Comparison of ENCODE assay signal across 12 mouse cellular contexts in the genomic region with DNA sequence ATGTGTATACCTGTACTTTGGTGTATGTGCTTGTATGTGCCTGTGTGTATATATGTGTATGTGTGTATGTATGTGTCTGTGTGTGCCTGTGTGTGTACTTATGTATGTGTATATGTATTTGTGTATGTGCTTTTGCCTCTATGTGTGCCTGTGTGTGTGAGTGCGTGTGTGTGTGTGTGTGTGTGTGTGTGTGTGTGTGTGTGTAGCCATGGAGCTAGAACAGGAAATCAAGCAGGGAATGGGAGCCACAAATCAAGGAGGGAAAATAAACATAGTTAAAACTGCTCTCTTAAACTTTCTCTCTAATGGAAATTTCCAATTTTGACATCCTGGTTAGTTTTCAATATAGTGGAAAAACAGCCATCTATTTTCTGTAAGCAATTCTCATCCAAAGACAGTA. TPM values are rescaled to one million over a fixed set of nuclear protein-coding genes. Genes with fewer than 3 reads are reported as not detected.
DNase-seq lines count a peak whose midpoint lies in the region; ATAC-seq and TF ChIP-seq lines count a peak whose summit lies in the region.
"Had no signal": no experiment of that assay in that cellular context is flagged by ENCODE, and none has a peak within 500 bp of the region (broad histone marks: within the 10 kb centered on the region; RNA-seq: fewer than 3 reads in every experiment).

No protein-coding gene starts in this region.

- no peaks in the 10 kb centered on the region for H3K36me3 ChIP-seq in heart, embryonic 11.5 days (ENCODE audit: control insufficient read depth, insufficient read depth, low read length)
- H3K36me3 ChIP-seq in liver, adult 2 months (ENCODE audit: control insufficient read depth, insufficient read depth, low read length): no peaks in the 10 kb centered on the region
- H3K36me3 ChIP-seq in midbrain, embryonic 15.5 days (replicated peaks): no peaks in the 10 kb centered on the region

- DNase-seq in heart, adult 18-20 months: no peak
- DNase-seq in liver, adult 2 months (ENCODE audit: extremely low read depth, low read depth, low spot score): no peak
- DNase-seq in liver: no peak
- DNase-seq in right cerebral cortex, adult 2 months (ENCODE audit: low spot score in 2 of 2): no peak
- DNase-seq: cerebellum, adult 9-10 months had no signal

- H3K27ac ChIP-seq in heart, embryonic 11.5 days (ENCODE audit: low read depth, low read length): peak overlapping the region; percentile 25
- peak overlapping the region; percentile 30; the same call in 1 of the 2 replicates for H3K27ac ChIP-seq in liver, adult 2 months (replicated peaks; ENCODE audit: insufficient read depth, low read depth, low read length)
- 0 out of 2 replicates have a peak overlapping the region, but pooled peaks have one; percentile 22 for H3K27ac ChIP-seq in embryonic fibroblast, embryonic 13.5 days (ENCODE audit: insufficient read depth, low read length)
- peak overlapping the region; percentile 18; the same call in 1 of the 2 replicates for H3K27ac ChIP-seq in midbrain, embryonic 15.5 days
- H3K27ac ChIP-seq: macrophage had no signal

- no peak for TF ChIP-seq POLR2A in liver, adult 2 months (IDR thresholded peaks at IDR 0.05; ENCODE audit: extremely low read depth, insufficient read depth, low read length)
- no peak for TF ChIP-seq POLR2A in embryonic fibroblast, embryonic 13.5 days (IDR thresholded peaks at IDR 0.05; ENCODE audit: low read depth, low read length)

- no peaks in the 10 kb centered on the region for H3K27me3 ChIP-seq in heart, embryonic 11.5 days (ENCODE audit: control insufficient read depth, insufficient read depth, low read length)
- H3K27me3 ChIP-seq in liver, adult 2 months (ENCODE audit: control insufficient read depth, insufficient read depth, low read length): no peaks in the 10 kb centered on the region
- H3K27me3 ChIP-seq in midbrain, embryonic 15.5 days (replicated peaks): no peaks in the 10 kb centered on the region
- H3K27me3 ChIP-seq: Patski had no signal

- H3K4me3 ChIP-seq in heart, embryonic 11.5 days (ENCODE audit: low read depth, low read length): no peak overlapping the region
- no peak overlapping the region for H3K4me3 ChIP-seq in liver, adult 2 months (ENCODE audit: insufficient read depth, low read depth, low read length)
- no peak overlapping the region for H3K4me3 ChIP-seq in embryonic fibroblast, embryonic 13.5 days (ENCODE audit: insufficient read depth, low read length)
- no peak overlapping the region for H3K4me3 ChIP-seq in midbrain, embryonic 15.5 days
- H3K4me3 ChIP-seq: erythroblast, embryonic 14.5 days had no signal

- H3K9me3 ChIP-seq in heart, embryonic 11.5 days (replicated peaks; ENCODE audit: control insufficient read depth, low read length): no peaks in the 10 kb centered on the region
- H3K9me3 ChIP-seq in midbrain, embryonic 15.5 days: no peaks in the 10 kb centered on the region

- no peak overlapping the region for H3K4me2 ChIP-seq in heart, embryonic 11.5 days
- H3K4me2 ChIP-seq in midbrain, embryonic 15.5 days: no peak overlapping the region

- no peak overlapping the region for H3K9ac ChIP-seq in heart, embryonic 11.5 days (ENCODE audit: low read depth, low read length)
- no peak overlapping the region for H3K9ac ChIP-seq in liver, adult 2 months (ENCODE audit: low read depth, low read length)
- H3K9ac ChIP-seq in midbrain, embryonic 15.5 days: no peak overlapping the region

- WGBS in heart, embryonic 11.5 days (ENCODE audit: insufficient replicate concordance): 67% methylated on average over 1 of the region's 1 CpGs
- 78% methylated on average over 1 of the region's 1 CpGs for WGBS in liver, adult 2 months
- WGBS in midbrain, embryonic 15.5 days: 85% methylated on average over 1 of the region's 1 CpGs

- no peaks in the 10 kb centered on the region for H3K79me2 ChIP-seq in liver, adult 2 months (ENCODE audit: control insufficient read depth, insufficient read depth, low read length)

- peaks cover 21% of the 10 kb centered on the region for H3K4me1 ChIP-seq in heart, embryonic 11.5 days (ENCODE audit: control insufficient read depth, insufficient read depth, low read length)
- H3K4me1 ChIP-seq in liver, adult 2 months (ENCODE audit: control insufficient read depth, insufficient read depth, low read length): peaks cover 5% of the 10 kb centered on the region
- peaks cover 9% of the 10 kb centered on the region for H3K4me1 ChIP-seq in embryonic fibroblast, embryonic 13.5 days (ENCODE audit: control insufficient read depth, insufficient read depth, low read length)
- H3K4me1 ChIP-seq in midbrain, embryonic 15.5 days: peaks cover 7% of the 10 kb centered on the region; the same call in 1 of the 2 replicates

- no peak for ATAC-seq in heart, embryonic 11.5 days (replicated peaks; ENCODE audit: insufficient number of reproducible peaks, low FRiP score, low TSS enrichment)
- no peak for ATAC-seq in midbrain, embryonic 15.5 days (replicated peaks)
- no peak for ATAC-seq in megakaryocyte-erythroid progenitor cell, adult 5-6 weeks (replicated peaks; ENCODE audit: low FRiP score, low TSS enrichment, poor library complexity, severe bottlenecking)

- TF ChIP-seq CTCF in liver, adult 2 months (IDR thresholded peaks at IDR 0.05; ENCODE audit: low read depth, low read length): no peak
- no peak for TF ChIP-seq CTCF in embryonic fibroblast, embryonic 13.5 days (IDR thresholded peaks at IDR 0.05; ENCODE audit: borderline replicate concordance, insufficient read depth, low read length)

RNA-seq across cellular contexts. Expression of gene Usp3, which starts 27.1 kb away (rescaled TPM):
- 45.0 and 47.6 TPM in 2 replicates for polyA plus RNA-seq in heart, embryonic 11.5 days (2014; fragmentation: Nextera tagmentation; extraction: Ambion mirVana)
- 10 to 100 TPM; 14.4 to 19.6 TPM for total RNA-seq in heart, adult 18-20 months (2021)
- total RNA-seq in liver, adult 2 months (2014; rRNA removed): 37.7 and 41.5 TPM in 2 replicates
- 9.8 and 11.2 TPM in 2 replicates for polyA plus RNA-seq in liver, adult 2 months (2012; rRNA removed)
- 44.2 and 47.2 TPM in 2 replicates for polyA plus RNA-seq in embryonic fibroblast, embryonic 13.5 days (2011; ENCODE audit: insufficient read length, low read depth, missing spikeins)
- polyA plus RNA-seq in midbrain, embryonic 15.5 days (2015; fragmentation: Nextera tagmentation; extraction: Ambion mirVana): 70.3 and 77.3 TPM in 2 replicates
- 39.0 and 59.5 TPM in 2 replicates for total RNA-seq in megakaryocyte-erythroid progenitor cell, adult 5-6 weeks (2014; fragmentation: Nextera tagmentation)
- total RNA-seq in megakaryocyte-erythroid progenitor cell, adult 5-6 weeks (2017): 29.6 and 32.4 TPM in 2 replicates
